Mouse (Mus musculus) MEL (cell line): ENCODE measurements around the gene Krt80.

Experiments used
- CTCF ChIP-seq, 3 experiments: IDR thresholded peaks in 2 of 3; conservative IDR thresholded peaks in 1 of 3; 2 replicates each; pipeline ENCODE4 v1.5.1; 2011 to 2012; ENCODE audit warnings: low read length in 3 of 3, low read depth in 2 of 3, mild to moderate bottlenecking in 2 of 3, improper control_type of control experiment in 1 of 3, inconsistent platforms in 1 of 3, mixed read lengths in 1 of 3, moderate library complexity in 1 of 3; ENCODE audit not compliant: control insufficient read depth in 1 of 3, insufficient read depth in 1 of 3, poor library complexity in 1 of 3, severe bottlenecking in 1 of 3
- E2F4 ChIP-seq: IDR thresholded peaks from 2 replicates; pipeline ENCODE4 v1.6.1; 2011; ENCODE audit warnings: low read depth, low read length, improper control_type of control experiment, borderline replicate concordance
- ELF1 ChIP-seq: IDR thresholded peaks from 2 replicates; pipeline ENCODE4 v1.6.1; 2014; ENCODE audit warnings: low read depth, mild to moderate bottlenecking, inconsistent platforms, low read length, improper control_type of control experiment, moderate library complexity
- EP300 ChIP-seq, 2 experiments: IDR thresholded peaks; 2 replicates each; pipeline ENCODE4 v1.6.1; 2011; ENCODE audit warnings: improper control_type of control experiment in 2 of 2, low read length in 2 of 2, low read depth in 1 of 2, mild to moderate bottlenecking in 1 of 2
- GABPA ChIP-seq: IDR thresholded peaks from 2 replicates; pipeline ENCODE4 v1.6.1; 2012; ENCODE audit warnings: low read depth, mild to moderate bottlenecking, inconsistent platforms, low read length, improper control_type of control experiment, moderate library complexity
- KAT2A ChIP-seq: conservative IDR thresholded peaks from 2 replicates; pipeline ENCODE4 v1.6.1; 2012; ENCODE audit warnings: low read depth, low read length, improper control_type of control experiment, inconsistent platforms
- MXI1 ChIP-seq: IDR thresholded peaks from 2 replicates; pipeline ENCODE4 v1.6.1; 2011; ENCODE audit warnings: mild to moderate bottlenecking, low read depth, low read length, improper control_type of control experiment
- NRF1 ChIP-seq: IDR thresholded peaks from 2 replicates; pipeline ENCODE4 v1.6.1; 2014; ENCODE audit warnings: low read depth, mild to moderate bottlenecking, inconsistent platforms, low read length, improper control_type of control experiment, moderate library complexity; ENCODE audit not compliant: poor library complexity, insufficient read depth, severe bottlenecking
- POLR2A ChIP-seq, 2 experiments: IDR thresholded peaks; 2 replicates each; pipeline ENCODE4 v1.6.1; 2011 to 2012; ENCODE audit warnings: low read length in 2 of 2, mild to moderate bottlenecking in 2 of 2, control low read depth in 1 of 2, improper control_type of control experiment in 1 of 2, low read depth in 1 of 2, moderate library complexity in 1 of 2; ENCODE audit not compliant: control insufficient read depth in 1 of 2, insufficient read depth in 1 of 2, poor library complexity in 1 of 2
- POLR2AphosphoS2 ChIP-seq: IDR thresholded peaks from 2 replicates; pipeline ENCODE4 v1.6.1; 2011; ENCODE audit warnings: low read length, improper control_type of control experiment
- RAD21 ChIP-seq: IDR thresholded peaks from 2 replicates; pipeline ENCODE4 v1.6.1; 2011; ENCODE audit warnings: mild to moderate bottlenecking, low read depth, low read length, improper control_type of control experiment
- USF1 ChIP-seq: IDR thresholded peaks from 2 replicates; pipeline ENCODE4 v1.6.1; 2014; ENCODE audit warnings: low read depth, mild to moderate bottlenecking, inconsistent platforms, low read length, improper control_type of control experiment, moderate library complexity
- ZNF384 ChIP-seq: IDR thresholded peaks from 2 replicates; pipeline ENCODE4 v1.6.1; 2012; ENCODE audit warnings: low read depth, mild to moderate bottlenecking, inconsistent platforms, low read length, improper control_type of control experiment

DNA sequence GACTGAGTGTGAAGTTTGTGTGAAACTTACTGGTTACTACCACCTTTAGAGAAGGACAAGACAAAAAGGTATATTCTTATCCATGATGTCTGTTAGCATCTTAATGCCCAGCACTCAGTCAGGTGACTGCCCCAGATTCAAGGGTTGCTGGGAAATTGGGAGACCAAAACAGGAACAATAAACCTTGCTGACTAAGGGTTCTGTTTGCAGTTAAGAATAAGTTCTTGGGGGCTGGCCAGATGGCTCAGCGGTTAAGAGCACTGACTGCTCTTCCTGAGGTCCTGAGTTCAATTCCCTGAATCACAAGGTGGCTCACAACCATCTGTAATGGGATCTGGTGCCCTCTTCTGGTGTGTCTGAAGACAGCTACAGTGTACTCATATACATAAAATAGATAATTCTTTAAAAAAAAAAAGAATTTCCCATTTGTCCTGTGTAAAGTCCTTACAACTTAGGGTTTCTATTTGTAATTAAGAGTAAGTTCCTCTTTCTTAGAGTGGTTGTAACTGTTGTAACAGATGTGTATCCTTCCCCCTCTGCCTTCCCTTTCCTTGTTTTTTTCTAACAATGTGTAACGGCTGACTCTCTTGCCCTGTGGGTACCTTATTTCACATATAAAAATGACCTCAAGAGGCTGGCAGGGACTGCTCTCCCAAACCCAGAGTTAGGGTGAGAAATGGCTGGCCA, 52.0 kb downstream of the Krt80 start:
- no peak for TF ChIP-seq RAD21
- peak; percentile 78 to 81 for TF ChIP-seq EP300 (IDR thresholded peaks at IDR 0.05; ENCODE audit: low read depth in 1 of 2, low read length in 2 of 2)
- TF ChIP-seq MXI1: no peak
- peak in 2 of 3 experiments; percentile 12 to 34; a peak in 1 of 6 replicates for TF ChIP-seq CTCF (IDR thresholded peaks at IDR 0.05 in 2 of 3, conservative IDR thresholded peaks at IDR 0.05 in 1 of 3; ENCODE audit: control insufficient read depth in 1 of 3, insufficient read depth in 1 of 3, low read depth in 2 of 3, low read length in 3 of 3, poor library complexity in 1 of 3, severe bottlenecking in 1 of 3)
- TF ChIP-seq NRF1: no peak
- TF ChIP-seq ELF1: no peak
- TF ChIP-seq USF1: peak; percentile 87
- TF ChIP-seq POLR2A (IDR thresholded peaks at IDR 0.05; ENCODE audit: control insufficient read depth in 1 of 2, insufficient read depth in 1 of 2, low read depth in 1 of 2, low read length in 2 of 2, poor library complexity in 1 of 2): no peak; a peak in 1 of 4 replicates
- no peak for TF ChIP-seq GABPA
- peak; percentile 93 for TF ChIP-seq ZNF384
- TF ChIP-seq POLR2AphosphoS2: no peak
- no peak for TF ChIP-seq KAT2A
- TF ChIP-seq E2F4: no peak
